Mouse (Mus musculus): ENCODE measurements around the gene Zeb2. TPM values are rescaled to one million over a fixed set of nuclear protein-coding genes. Genes with fewer than 3 reads are reported as not detected.

The Zeb2 gene
- total RNA-seq, 2 experiments from 2014 or later = 62.7 to 77.7 TPM

- DNase-seq = no peak
- intact Hi-C loops (cut with DNase I) = no loop called here
Measured at GRCm38 (mm10) chr2:45070612-45071276, 46.5 kb downstream of the Zeb2 start.

GRCm38 (mm10) chr2:45068792-45069550 is 48.2 kb downstream of the Zeb2 start:
- intact Hi-C loops (cut with DNase I) = no loop called here
- DNase-seq = no peak

GRCm38 (mm10) chr2:45067116-45067515 is 50.1 kb downstream of the Zeb2 start:
- intact Hi-C loops (cut with DNase I) = no loop called here
- DNase-seq = peak in 1 of 2 experiments; percentile 47

GRCm38 (mm10) chr2:45063300-45063890 is 53.8 kb downstream of the Zeb2 start:
- intact Hi-C loops (cut with DNase I) = no loop called here
- DNase-seq = no peak

- intact Hi-C loops (cut with DNase I) = no loop called here
- DNase-seq = no peak
Measured at GRCm38 (mm10) chr2:45062136-45062535, 55.1 kb downstream of the Zeb2 start.

- DNase-seq = no peak
- intact Hi-C loops (cut with DNase I) = no loop called here
Measured at GRCm38 (mm10) chr2:45060768-45061167, 56.4 kb downstream of the Zeb2 start.

- DNase-seq = no peak
- intact Hi-C loops (cut with DNase I) = no loop called here
Measured at GRCm38 (mm10) chr2:45060202-45060601, 57.0 kb downstream of the Zeb2 start.

- no peak for DNase-seq
- intact Hi-C loops (cut with DNase I) = no loop called here
Measured at GRCm38 (mm10) chr2:45059599-45059998, 57.6 kb downstream of the Zeb2 start.

- intact Hi-C loops (cut with DNase I) = no loop called here
- no peak for DNase-seq
Measured at GRCm38 (mm10) chr2:45059010-45059409, 58.2 kb downstream of the Zeb2 start.

GRCm38 (mm10) chr2:45058183-45058582 is 59.0 kb downstream of the Zeb2 start:
- no peak for DNase-seq
- intact Hi-C loops (cut with DNase I) = no loop called here

GRCm38 (mm10) chr2:45056856-45057562 is 60.2 kb downstream of the Zeb2 start:
- intact Hi-C loops (cut with DNase I) = no loop called here
- no peak for DNase-seq

GRCm38 (mm10) chr2:45055926-45056325 is 61.3 kb downstream of the Zeb2 start:
- intact Hi-C loops (cut with DNase I) = no loop called here
- DNase-seq = no peak

GRCm38 (mm10) chr2:45055034-45055615 is 62.1 kb downstream of the Zeb2 start:
- intact Hi-C loops (cut with DNase I) = no loop called here
- DNase-seq = no peak

- DNase-seq = no peak
- intact Hi-C loops (cut with DNase I) = no loop called here
Measured at GRCm38 (mm10) chr2:45054070-45055025, 62.8 kb downstream of the Zeb2 start.

GRCm38 (mm10) chr2:45052587-45052986 is 64.6 kb downstream of the Zeb2 start:
- intact Hi-C loops (cut with DNase I) = no loop called here

GRCm38 (mm10) chr2:45051321-45051720 is 65.9 kb downstream of the Zeb2 start:
- intact Hi-C loops (cut with DNase I) = no loop called here

More at GRCm38 (mm10) chr2:45052587-45052986, 64.6 kb downstream of the Zeb2 start:
- no peak for DNase-seq

GRCm38 (mm10) chr2:45049923-45050322 is 67.3 kb downstream of the Zeb2 start:
- DNase-seq = no peak
- intact Hi-C loops (cut with DNase I) = no loop called here

More at GRCm38 (mm10) chr2:45051321-45051720, 65.9 kb downstream of the Zeb2 start:
- DNase-seq = no peak

- intact Hi-C loops (cut with DNase I) = no loop called here
- no peak for DNase-seq
Measured at GRCm38 (mm10) chr2:45049279-45049678, 67.9 kb downstream of the Zeb2 start.

- DNase-seq = no peak
- intact Hi-C loops (cut with DNase I) = no loop called here
Measured at GRCm38 (mm10) chr2:45040706-45041312, 76.4 kb downstream of the Zeb2 start.
